Mouse (Mus musculus): Measurements from ENCODE around the gene Vars. TPM values are rescaled to one million over a fixed set of nuclear protein-coding genes. Genes with fewer than 3 reads are reported as not detected.

Vars gene
- total RNA-seq (2023), result 51.6 and 57.8 TPM in 2 replicates

GRCm38 (mm10) chr17:35000717-35001451 lies at the start of gene Vars:
Vars (plus strand) TSS chr17:35000987.

GRCm38 (mm10) chr17:34959130-34959778 lies 41.5 kb upstream of the Vars start, which contains the start of gene Hspa1b:
Hspa1b (minus strand) TSS chr17:34959238.

GRCm38 (mm10) chr17:34969822-34970221 lies 31.0 kb upstream of the Vars start, which contains the start of gene Gm20481:
Gm20481 (plus strand) TSS chr17:34969912.

GRCm38 (mm10) chr17:34972069-34972749 lies 28.6 kb upstream of the Vars start, which contains the start of the genes Hspa1a and Hspa1l:
Hspa1a (minus strand) TSS chr17:34972156.
Hspa1l (plus strand) TSS chr17:34972703.

DNA sequence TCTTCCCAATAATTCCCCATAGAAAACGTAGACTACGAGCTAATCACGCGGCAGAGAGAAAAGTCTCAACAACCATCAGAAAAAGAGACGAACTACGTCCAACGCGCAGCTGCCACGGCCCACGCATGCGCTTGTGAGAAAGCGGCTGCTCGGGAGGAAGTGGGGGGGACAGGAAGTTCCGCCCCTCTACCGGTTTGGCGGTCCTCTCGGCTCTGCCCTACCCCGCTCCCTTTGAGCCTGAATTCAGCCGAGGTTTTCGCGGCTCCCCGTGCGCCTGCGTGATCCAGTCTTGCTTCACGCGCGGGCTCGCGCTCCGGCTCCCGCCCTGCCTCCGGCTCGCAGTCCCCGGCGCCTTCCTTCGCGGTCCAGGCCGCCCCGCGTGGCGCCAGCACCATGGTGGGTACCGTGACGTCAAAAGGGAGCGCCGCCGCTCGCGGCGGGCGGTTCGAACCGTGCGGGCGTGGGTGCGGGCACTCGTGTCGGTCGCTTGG lies 19.1 kb upstream of the Vars start, which contains the start of gene Lsm2:
Lsm2 (plus strand) TSS at position 173 of the 491 bp plus-strand sequence.

DNA sequence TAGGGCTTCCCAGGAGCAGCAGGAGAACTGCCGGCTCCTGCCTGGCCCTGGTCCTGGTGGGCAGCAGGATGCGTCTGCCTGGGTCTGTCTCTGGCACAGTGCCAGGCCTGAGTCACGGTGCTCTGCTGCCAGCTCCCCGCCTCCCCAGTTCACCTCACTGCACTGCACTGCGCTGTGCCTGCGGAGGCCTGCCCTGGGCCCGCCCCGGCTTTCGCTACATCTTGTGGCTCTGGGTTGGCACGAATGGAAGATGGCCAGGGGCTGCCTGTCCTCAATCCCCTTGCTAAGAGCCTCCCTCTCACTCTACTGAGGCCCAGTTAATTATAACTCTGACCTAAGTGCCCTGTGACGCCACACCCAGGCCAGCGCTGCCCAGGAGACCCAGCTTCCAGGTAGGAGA lies 15.6 kb downstream of the Vars start, which contains the start of gene Vwa7:
Vwa7 (plus strand) TSS at position 204 of the 400 bp plus-strand sequence.

DNA sequence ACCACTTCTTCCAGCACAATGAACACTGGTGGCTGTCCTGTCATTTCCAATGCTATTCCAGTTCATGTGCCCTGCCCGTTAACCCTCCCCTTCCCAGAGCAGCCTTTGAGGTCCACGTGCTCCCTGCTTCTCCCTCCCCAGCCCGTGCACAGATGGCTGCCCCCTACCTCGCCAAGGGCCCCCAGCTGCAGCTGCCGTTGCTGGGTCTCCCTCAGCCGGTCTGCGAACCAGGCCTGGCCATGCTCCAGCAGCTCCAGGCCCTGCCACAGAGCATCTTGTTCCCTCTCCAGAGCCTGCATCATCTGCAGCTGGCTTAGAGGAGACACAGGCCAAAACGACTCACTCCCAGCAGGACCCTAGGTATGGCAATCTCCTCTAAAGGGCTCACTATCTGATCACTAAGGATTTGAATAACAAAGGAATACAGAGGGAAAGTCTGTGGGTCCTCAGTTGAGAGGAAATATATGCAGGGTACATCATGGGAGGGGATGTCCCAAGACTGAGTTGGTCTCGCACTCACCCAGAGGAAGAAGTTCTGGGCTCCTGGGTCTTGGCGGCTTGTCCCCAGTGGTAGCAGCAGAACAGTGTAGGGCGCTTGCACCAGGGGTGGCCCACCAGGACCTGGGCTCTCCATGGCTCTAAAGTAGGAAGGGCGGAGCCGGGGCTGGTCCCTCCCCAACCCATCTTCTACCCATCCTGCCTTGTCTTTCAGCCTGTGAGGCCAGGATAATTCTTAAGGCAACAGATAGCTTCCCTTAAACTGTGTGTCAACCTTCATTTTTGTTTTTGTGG lies 26.7 kb downstream of the Vars start, which contains the start of gene Sapcd1:
Sapcd1 (minus strand) TSS at position 740 of the 792 bp plus-strand sequence.

DNA sequence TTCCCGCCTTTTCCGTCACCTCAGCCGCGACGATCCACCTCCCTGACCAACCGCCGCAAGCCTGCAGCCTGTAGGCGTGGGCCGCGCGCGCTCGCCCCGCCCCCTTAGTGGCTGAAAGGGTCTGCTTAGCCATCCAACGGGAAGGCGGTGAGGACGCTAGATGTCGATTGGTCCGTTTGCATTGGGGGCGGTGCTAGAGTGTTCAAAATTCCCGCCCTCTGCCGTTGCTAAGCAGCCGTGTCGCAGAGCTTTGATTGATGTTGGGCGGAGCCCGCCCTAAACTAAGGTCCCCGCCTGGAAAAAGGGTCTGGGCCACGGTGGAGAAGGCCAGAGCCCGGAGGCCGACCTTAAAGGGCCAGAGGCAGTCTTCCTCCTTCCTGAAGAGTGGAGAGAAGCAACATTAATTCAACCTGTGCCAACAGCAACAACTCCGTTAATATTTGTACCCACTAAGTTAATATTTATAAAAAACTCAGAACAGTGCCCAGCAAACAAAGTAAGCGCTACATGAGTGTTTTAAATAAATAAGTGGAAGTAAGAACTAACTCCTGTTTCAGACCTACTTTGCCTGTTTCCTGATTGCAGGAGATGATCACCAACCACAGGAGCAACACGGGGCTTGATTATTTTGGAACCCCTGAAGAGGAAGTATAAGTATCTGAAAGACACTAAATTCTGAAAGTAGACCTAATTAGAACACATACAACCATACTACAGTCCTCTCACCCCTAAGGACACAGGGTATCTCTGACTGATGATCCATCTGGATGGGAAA lies 46.1 kb downstream of the Vars start, which contains the start of gene Msh5:
Msh5 (minus strand) TSS at position 65 of the 775 bp plus-strand sequence.

GRCm38 (mm10) chr17:35049561-35050016 lies 48.8 kb downstream of the Vars start, which contains the start of gene Clic1:
Clic1 (plus strand) TSS chr17:35049966.

DNA sequence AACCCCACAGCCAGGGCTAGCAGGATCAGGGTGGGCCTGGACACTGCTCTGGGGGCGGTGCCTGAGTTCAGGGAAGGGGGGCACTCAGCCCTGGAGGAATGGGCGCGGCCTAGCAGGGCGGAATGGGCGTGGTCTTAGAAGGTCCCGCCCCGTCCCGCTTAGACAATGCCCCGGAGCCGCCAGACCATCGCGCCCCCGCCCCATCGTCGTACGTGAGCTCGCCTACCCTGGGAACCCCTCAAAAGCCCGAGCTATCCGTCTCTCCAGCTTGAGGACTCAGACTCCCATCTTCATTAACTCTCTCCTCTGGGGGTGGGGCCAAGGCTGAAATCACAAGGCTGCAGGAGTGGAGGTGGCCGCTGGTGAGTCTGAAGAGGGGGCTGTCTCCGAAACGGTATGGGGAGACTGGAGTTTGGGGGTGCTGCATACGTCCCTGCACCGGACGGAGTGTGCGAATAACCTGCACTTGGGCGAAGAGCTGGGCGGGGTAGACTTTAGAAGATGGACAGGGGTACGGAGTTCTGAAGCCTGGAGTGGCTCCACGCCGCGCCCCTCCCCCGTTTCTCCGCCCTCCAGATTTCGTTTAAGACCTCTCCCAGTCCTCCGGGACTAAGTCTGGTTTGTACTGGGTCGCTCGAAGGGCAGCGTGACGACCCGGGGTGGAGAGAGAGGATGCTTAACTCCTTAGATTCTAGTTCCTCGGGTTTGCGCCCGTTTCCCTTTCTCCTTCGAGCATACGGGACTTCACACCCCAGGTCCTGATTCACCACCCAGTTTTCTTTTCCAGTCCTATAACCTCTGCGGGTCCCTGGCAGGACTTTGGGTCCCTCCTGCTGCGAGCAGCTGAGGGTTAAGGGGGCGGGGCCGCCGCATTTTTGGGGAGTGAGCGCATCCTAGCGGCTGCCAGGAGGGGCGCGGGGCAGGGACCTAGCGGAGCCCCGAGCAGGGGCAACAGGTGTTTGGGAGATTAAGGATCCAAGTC lies 58.4 kb downstream of the Vars start, which contains the start of gene Ddah2:
Ddah2 (plus strand) TSS at position 125 of the 982 bp plus-strand sequence.

DNA sequence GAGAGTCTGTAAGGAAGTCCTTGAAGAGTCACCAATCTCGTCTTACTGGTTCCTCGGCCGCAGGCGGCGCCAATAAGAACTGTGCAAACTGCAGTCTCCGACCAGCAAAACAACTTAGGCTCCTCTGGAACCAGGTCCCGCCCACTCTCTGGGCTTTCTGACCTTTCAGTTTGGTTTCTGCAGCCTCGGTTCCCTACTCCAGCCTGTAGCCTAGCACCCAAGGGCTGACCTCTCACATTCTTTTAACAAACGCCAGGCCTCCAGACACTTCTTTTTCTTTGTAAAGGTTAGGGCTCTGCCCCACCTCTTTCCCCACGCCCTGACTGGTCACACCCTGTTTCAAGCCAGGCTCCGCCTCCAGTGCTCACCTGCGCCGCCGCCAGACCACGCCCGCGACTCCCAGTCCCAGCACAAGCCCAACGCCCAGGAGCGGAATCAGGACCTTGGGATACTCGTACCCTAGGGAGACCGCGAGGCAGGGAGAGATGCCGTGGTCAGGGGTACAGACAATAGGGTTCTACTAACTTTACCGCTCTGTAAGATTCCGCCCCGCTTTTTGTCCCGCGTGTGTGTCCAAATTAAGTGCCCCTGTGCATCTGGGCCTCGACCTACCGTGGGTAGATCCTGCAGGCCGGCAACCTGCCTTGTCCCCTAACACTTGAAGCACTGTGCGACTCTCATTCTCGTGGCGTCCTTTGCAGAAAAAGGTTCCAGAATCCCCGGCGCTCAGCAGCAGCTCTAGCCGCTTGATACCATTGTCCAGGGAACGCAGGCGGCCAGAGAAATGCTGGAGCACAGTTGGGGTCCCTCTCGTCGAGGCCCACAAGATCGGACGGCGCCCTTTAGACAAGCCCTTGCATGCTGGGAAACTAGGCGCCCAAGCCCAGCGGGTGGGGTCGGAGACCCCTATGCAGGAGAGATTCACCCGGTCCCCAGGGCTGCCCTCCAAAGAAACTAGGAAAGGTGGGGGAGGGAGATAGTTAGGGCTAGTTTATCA lies 64.5 kb downstream of the Vars start, which contains the start of gene Ly6g6c:
Ly6g6c (plus strand) TSS at position 438 of the 997 bp plus-strand sequence.

Other genes starting within 250 kb of the Vars start
- not detected in 2 replicates for gene Cyp21a1, start 196.4 kb upstream of the Vars start, total RNA-seq (2023)
- gene Stk19, start 164.0 kb upstream of the Vars start, total RNA-seq (2023), result 42.3 and 63.0 TPM in 2 replicates
- gene Dxo, start 164.0 kb upstream of the Vars start, total RNA-seq (2023), result 34.5 and 46.7 TPM in 2 replicates
- 95.9 and 147 TPM in 2 replicates for gene Skiv2l, start 150.8 kb upstream of the Vars start, total RNA-seq (2023)
- 24.5 and 28.2 TPM in 2 replicates for gene Nelfe, start 150.6 kb upstream of the Vars start, total RNA-seq (2023)
- 1.3 TPM in 1 of 2 replicates, not detected in the other for gene Cfb, start 138.5 kb upstream of the Vars start, total RNA-seq (2023)
- gene Zbtb12, start 121.5 kb upstream of the Vars start, total RNA-seq (2023), result 0.70 and 1.4 TPM in 2 replicates
- gene Gm20547, start 118.9 kb upstream of the Vars start, total RNA-seq (2023), result not detected in 2 replicates
- not detected in 2 replicates for gene C2, start 102.7 kb upstream of the Vars start, total RNA-seq (2023)
- 49.5 and 66.6 TPM in 2 replicates for gene Ehmt2, start 102.5 kb upstream of the Vars start, total RNA-seq (2023)
- gene Slc44a4, start 86.5 kb upstream of the Vars start, total RNA-seq (2023), result 0.25 TPM in 1 of 2 replicates, not detected in the other
- 87.8 and 101 TPM in 2 replicates for gene Neu1, start 69.7 kb upstream of the Vars start, total RNA-seq (2023)
- gene Hspa1b, start 41.7 kb upstream of the Vars start, total RNA-seq (2023), result 25.6 and 50.7 TPM in 2 replicates
- gene Gm20481, start 31.1 kb upstream of the Vars start, total RNA-seq (2023), result not detected in 2 replicates
- 36.0 and 76.5 TPM in 2 replicates for gene Hspa1a, start 28.8 kb upstream of the Vars start, total RNA-seq (2023)
- 0.16 TPM in 1 of 2 replicates, not detected in the other for gene Hspa1l, start 28.3 kb upstream of the Vars start, total RNA-seq (2023)
- gene Lsm2, start 19.1 kb upstream of the Vars start, total RNA-seq (2023), result 15.3 and 22.7 TPM in 2 replicates
- 0.09 TPM in 1 of 2 replicates, not detected in the other for gene Vwa7, start 15.6 kb downstream of the Vars start, total RNA-seq (2023)
- 0.86 and 1.9 TPM in 2 replicates for gene Sapcd1, start 27.0 kb downstream of the Vars start, total RNA-seq (2023)
- 3.5 and 11.1 TPM in 2 replicates for gene Msh5, start 45.8 kb downstream of the Vars start, total RNA-seq (2023)
- gene Clic1, start 49.0 kb downstream of the Vars start, total RNA-seq (2023), result 248 and 288 TPM in 2 replicates
- gene Ddah2, start 58.0 kb downstream of the Vars start, total RNA-seq (2023), result 1.4 and 2.6 TPM in 2 replicates
- gene Ly6g6c, start 64.4 kb downstream of the Vars start, total RNA-seq (2023), result not detected in 2 replicates
- 0.47 TPM in 1 of 2 replicates, not detected in the other for gene Mpig6b, start 65.2 kb downstream of the Vars start, total RNA-seq (2023)
- not detected in 2 replicates for gene Ly6g6e, start 75.9 kb downstream of the Vars start, total RNA-seq (2023)
- not detected in 2 replicates for gene Ly6g6d, start 77.1 kb downstream of the Vars start, total RNA-seq (2023)
- gene Ly6g6f, start 84.6 kb downstream of the Vars start, total RNA-seq (2023), result 1.1 TPM in 1 of 2 replicates, not detected in the other
- 44.4 and 57.6 TPM in 2 replicates for gene Abhd16a, start 88.3 kb downstream of the Vars start, total RNA-seq (2023)
- not detected in 2 replicates for gene Ly6g5c, start 107.3 kb downstream of the Vars start, total RNA-seq (2023)
- 13.3 and 14.5 TPM in 2 replicates for gene Ly6g5b, start 114.4 kb downstream of the Vars start, total RNA-seq (2023)
- gene Gpank1, start 120.5 kb downstream of the Vars start, total RNA-seq (2023), result 36.0 and 50.1 TPM in 2 replicates
- 135 and 169 TPM in 2 replicates for gene Csnk2b, start 121.1 kb downstream of the Vars start, total RNA-seq (2023)
- gene D17H6S53E, start 125.4 kb downstream of the Vars start, total RNA-seq (2023), result 21.0 and 24.5 TPM in 2 replicates
- not detected in 2 replicates for gene Apom, start 131.1 kb downstream of the Vars start, total RNA-seq (2023)
- 295 and 362 TPM in 2 replicates for gene Bag6, start 134.2 kb downstream of the Vars start, total RNA-seq (2023)
- 170 and 191 TPM in 2 replicates for gene Prrc2a, start 163.9 kb downstream of the Vars start, total RNA-seq (2023)
- 10.8 and 14.1 TPM in 2 replicates for gene Aif1, start 175.1 kb downstream of the Vars start, total RNA-seq (2023)
- gene Lst1, start 187.5 kb downstream of the Vars start, total RNA-seq (2023), result 410 and 626 TPM in 2 replicates
- 118 TPM in 2 replicates for gene Ltb, start 193.5 kb downstream of the Vars start, total RNA-seq (2023)
- 115 TPM in 2 replicates for gene Tnf, start 201.0 kb downstream of the Vars start, total RNA-seq (2023)
- gene Lta, start 204.4 kb downstream of the Vars start, total RNA-seq (2023), result not detected in 2 replicates
- gene Gm16181, start 219.8 kb downstream of the Vars start, total RNA-seq (2023), result 0.79 TPM in 1 of 2 replicates, not detected in the other
- gene Atp6v1g2, start 232.7 kb downstream of the Vars start, total RNA-seq (2023), result 1.8 and 3.2 TPM in 2 replicates
- gene Nfkbil1, start 234.8 kb downstream of the Vars start, total RNA-seq (2023), result 18.5 and 19.9 TPM in 2 replicates
- gene Ddx39b, start 240.8 kb downstream of the Vars start, total RNA-seq (2023), result 185 and 239 TPM in 2 replicates